Mouse (Mus musculus) regulatory T cell (primary cell): Measurements from ENCODE around the gene Flrt1.

Experiments used
- in situ Hi-C: fragments of 300-600 bp; cut with MboI, MseI; formaldehyde crosslinking; loops from one replicate; pipeline ENCODE4 v1.15.1; 2025; ENCODE audit warnings: high pct_unique_total_duplicates

Gene Flrt1

GRCm38 (mm10) chr19:7103993-7104401 is 1.5 kb downstream of the Flrt1 start:
- in situ Hi-C loops: no loop called here

- in situ Hi-C loops: no loop called here
Observed at GRCm38 (mm10) chr19:7103349-7103992, 2.1 kb downstream of the Flrt1 start.

- in situ Hi-C loops: no loop called here
Observed at GRCm38 (mm10) chr19:7102039-7102438, 3.5 kb downstream of the Flrt1 start.

GRCm38 (mm10) chr19:7099620-7100155 is 5.8 kb downstream of the Flrt1 start:
- in situ Hi-C loops: loop anchor here (10.0 kb wide), 1 partner anchor 455 kb away; no protein-coding TSS in a partner anchor

- in situ Hi-C loops: loop anchor here (5.0 to 10.0 kb wide), 2 partner anchors 65 to 448 kb away; no protein-coding TSS in a partner anchor
Observed at GRCm38 (mm10) chr19:7092756-7093155, 12.8 kb downstream of the Flrt1 start.

GRCm38 (mm10) chr19:7091448-7092050 is 14.0 kb downstream of the Flrt1 start:
- in situ Hi-C loops: loop anchor here (5.0 to 10.0 kb wide), 2 partner anchors 66 to 447 kb away; no protein-coding TSS in a partner anchor

- in situ Hi-C loops: loop anchor here (5.0 to 10.0 kb wide), 2 partner anchors 67 to 446 kb away; no protein-coding TSS in a partner anchor
Observed at GRCm38 (mm10) chr19:7090369-7091064, 15.0 kb downstream of the Flrt1 start.

- in situ Hi-C loops: loop anchor here (5.0 to 10.0 kb wide), 2 partner anchors 67 to 445 kb away; no protein-coding TSS in a partner anchor
Observed at GRCm38 (mm10) chr19:7089842-7090251, 15.7 kb downstream of the Flrt1 start.

- in situ Hi-C loops: no loop called here
Observed at GRCm38 (mm10) chr19:7089050-7089449, 16.5 kb downstream of the Flrt1 start.

GRCm38 (mm10) chr19:7088558-7088957 is 17.0 kb downstream of the Flrt1 start:
- in situ Hi-C loops: no loop called here

- in situ Hi-C loops: no loop called here
Observed at GRCm38 (mm10) chr19:7084734-7085133, 20.8 kb downstream of the Flrt1 start.

- in situ Hi-C loops: no loop called here
Observed at GRCm38 (mm10) chr19:7083035-7083794, 22.3 kb downstream of the Flrt1 start.

- in situ Hi-C loops: no loop called here
Observed at GRCm38 (mm10) chr19:7081516-7082266, 23.8 kb downstream of the Flrt1 start.

- in situ Hi-C loops: loop anchor here (10.0 kb wide), 1 partner anchor 347 kb away; no protein-coding TSS in a partner anchor
Observed at GRCm38 (mm10) chr19:7078271-7078670, 27.3 kb downstream of the Flrt1 start.

- in situ Hi-C loops: loop anchor here (10.0 kb wide), 1 partner anchor 347 kb away; no protein-coding TSS in a partner anchor
Observed at GRCm38 (mm10) chr19:7077666-7078065, 27.9 kb downstream of the Flrt1 start.

GRCm38 (mm10) chr19:7075336-7075735 is 30.2 kb downstream of the Flrt1 start:
- in situ Hi-C loops: loop anchor here (10.0 kb wide), 1 partner anchor 349 kb away; no protein-coding TSS in a partner anchor

GRCm38 (mm10) chr19:7073997-7074781 is 31.3 kb downstream of the Flrt1 start:
- in situ Hi-C loops: loop anchor here (5.0 to 10.0 kb wide), 2 partner anchors 118 to 351 kb away; no protein-coding TSS in a partner anchor

GRCm38 (mm10) chr19:7072221-7072620 is 33.3 kb downstream of the Flrt1 start:
- in situ Hi-C loops: loop anchor here (5.0 to 10.0 kb wide), 2 partner anchors 120 to 353 kb away; no protein-coding TSS in a partner anchor

GRCm38 (mm10) chr19:7070775-7071174 is 34.8 kb downstream of the Flrt1 start:
- in situ Hi-C loops: loop anchor here (5.0 to 10.0 kb wide), 2 partner anchors 122 to 354 kb away; no protein-coding TSS in a partner anchor
